Mouse (Mus musculus) G1E (cell line): ENCODE measurements around the gene Nuak2.

Experiments used
- CTCF ChIP-seq: IDR thresholded peaks from 2 replicates; pipeline ENCODE4 v1.5.1; 2012; ENCODE audit warnings: low read depth, low read length, inconsistent platforms, mixed read lengths
- GATA1 ChIP-seq: IDR thresholded peaks from 2 replicates; pipeline ENCODE4 v1.6.1; 2012; ENCODE audit warnings: borderline replicate concordance, low read length, inconsistent platforms, mixed read lengths
- GATA2 ChIP-seq: IDR thresholded peaks from 2 replicates; pipeline ENCODE4 v1.6.1; 2012; ENCODE audit warnings: low read depth, low read length, inconsistent platforms, borderline replicate concordance
- POLR2AphosphoS5 ChIP-seq: IDR thresholded peaks from 2 replicates; pipeline ENCODE4 v1.6.1; 2012; ENCODE audit warnings: low read depth, low read length, inconsistent platforms; ENCODE audit not compliant: insufficient replicate concordance

- TF ChIP-seq CTCF (no peak), GATA1 (no peak), GATA2 (no peak), POLR2AphosphoS5 (no peak)
Measured at GRCm38 (mm10) chr1:132301242-132301641, 14.7 kb upstream of the Nuak2 start.
